Mouse (Mus musculus): ENCODE data around the gene Bglap3.

DNA sequence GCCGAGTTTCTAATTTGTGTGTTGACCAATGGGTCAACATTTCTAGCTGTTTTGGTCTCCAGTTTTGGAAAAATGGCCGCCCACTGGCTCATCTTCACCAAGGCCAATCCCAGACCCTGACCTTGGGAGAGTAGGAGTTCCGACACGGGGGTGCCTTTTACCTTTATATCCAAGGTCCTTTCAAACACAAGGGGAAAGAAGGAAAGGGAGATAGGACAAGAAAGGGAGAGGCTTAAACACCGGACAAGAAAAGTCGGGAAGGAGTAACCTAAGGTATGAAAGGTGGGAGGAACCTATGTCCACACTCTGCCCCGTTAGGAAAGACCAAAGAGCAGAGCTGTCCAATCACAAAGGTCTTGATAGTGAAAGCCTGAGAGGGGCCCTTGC, 38.1 kb upstream of the Bglap3 start:
- TF ChIP-seq CTCF (IDR thresholded peaks at IDR 0.05; ENCODE audit: low read depth, low read length) (no peak), POLR2AphosphoS5 (IDR thresholded peaks at IDR 0.05; ENCODE audit: insufficient replicate concordance, low read depth, low read length) (no peak), GATA1 (IDR thresholded peaks at IDR 0.05; ENCODE audit: borderline replicate concordance, low read length) (no peak)

Data from G1E (cell line).